Mouse (Mus musculus): ENCODE data around the gene Cnn1. TPM values are rescaled to one million over a fixed set of nuclear protein-coding genes. Genes with fewer than 3 reads are reported as not detected.
"Not testable (repeated sequence)": the region's sequence is repeated elsewhere in the genome, so short reads cannot be mapped to it uniquely, and the experiment has no call there.

The Cnn1 gene
- polyA plus RNA-seq, 1 experiment from 2014 or later, result 1.4 TPM

DNA sequence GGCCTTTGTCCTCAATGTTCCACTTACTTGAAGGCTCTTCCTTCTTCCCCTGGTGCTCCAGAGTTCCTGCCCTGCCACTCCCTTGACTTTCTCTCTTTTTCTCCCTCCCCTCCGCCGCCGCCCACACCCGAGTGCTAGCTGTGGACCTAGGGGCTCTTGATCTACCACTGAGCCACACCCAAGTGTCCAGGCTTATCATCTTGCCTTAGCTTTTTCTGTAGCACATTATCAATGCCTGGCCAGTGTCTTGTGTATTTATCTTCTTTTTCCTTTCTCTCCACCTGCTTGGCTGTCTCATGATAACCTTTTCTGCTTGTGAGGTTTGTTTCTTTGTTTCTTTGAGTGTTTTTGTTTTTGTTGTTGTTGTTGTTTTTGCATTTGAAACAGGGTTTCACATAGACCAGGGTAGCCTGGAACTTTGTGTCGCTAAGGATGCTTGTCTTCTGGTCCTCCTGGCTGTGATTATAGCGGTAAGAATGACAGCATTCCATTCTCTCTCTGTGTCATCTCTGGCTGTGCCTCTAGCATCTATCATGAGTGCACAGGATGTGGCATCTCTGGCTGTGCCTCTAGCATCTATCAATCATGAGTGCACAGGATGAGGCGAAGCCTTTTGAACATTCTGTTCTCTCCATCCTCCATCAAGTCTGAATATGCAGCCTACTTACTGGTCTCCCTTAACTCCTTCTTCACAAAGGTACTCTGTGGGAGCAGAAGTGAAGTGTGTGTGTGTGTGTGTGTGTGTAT, 36.8 kb downstream of the Cnn1 start, which contains the start of gene Acp5:
Gene Acp5 (minus strand): TSS at position 68 of the 747 bp plus-strand sequence.
- Histone ChIP-seq H3K9ac (no peak within 1 kb of the TSS), H3K27ac (no peak within 1 kb of the TSS), H3K4me2 (no peak within 1 kb of the TSS), H3K36me3 (no peaks in the 10 kb centered on the region), H3K9me3 (no peaks in the 10 kb centered on the region), H3K27me3 (peaks cover 39% of the 10 kb centered on the region), H3K4me3 (no peak within 1 kb of the TSS), H3K4me1 (replicated peaks) (peaks cover 14% of the 10 kb centered on the region)
- ATAC-seq (ENCODE audit: low FRiP score), result no peak
- WGBS, result 67% methylated on average over 7 of the region's 7 CpGs

DNA sequence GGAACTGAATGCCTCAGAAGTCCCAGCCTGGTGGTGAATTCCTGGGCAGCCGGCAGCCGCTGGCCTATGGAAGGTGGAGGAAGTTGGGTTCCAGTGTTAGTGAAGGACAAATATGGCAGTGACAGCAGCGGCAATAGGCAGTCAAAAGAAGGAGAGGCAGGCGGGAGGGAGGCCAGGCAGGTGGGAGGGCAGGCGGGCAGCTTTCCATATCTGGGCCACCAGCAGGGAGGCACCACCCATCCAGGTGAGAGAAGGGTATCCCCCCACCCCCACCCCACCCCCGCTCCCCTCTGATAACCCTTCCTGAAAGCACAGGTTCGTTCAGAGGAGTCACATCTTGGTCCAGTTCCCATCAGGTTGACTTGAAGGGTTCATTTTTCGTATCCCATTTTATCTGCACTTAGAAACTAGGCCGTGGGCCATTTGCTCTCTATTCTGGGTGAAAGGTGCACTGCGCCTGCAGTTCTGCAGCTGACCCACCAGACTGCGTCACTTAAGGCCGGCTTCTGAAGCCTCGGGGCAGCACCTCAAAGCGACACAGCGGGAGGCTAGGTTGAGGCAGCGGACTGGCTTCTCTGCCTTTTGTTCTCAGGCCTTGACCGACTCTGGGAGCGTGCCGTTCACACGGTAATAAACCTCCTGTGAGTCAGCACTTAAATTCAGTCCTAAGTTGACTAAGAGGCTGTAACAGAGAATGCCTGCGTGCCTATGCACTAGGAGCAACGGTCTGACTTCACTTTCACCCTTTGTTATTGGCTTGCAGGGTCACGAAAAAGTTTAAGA, 37.9 kb downstream of the Cnn1 start:
- Histone ChIP-seq H3K27ac (no peak overlapping the region), H3K4me1 (replicated peaks) (peaks cover 5% of the 10 kb centered on the region), H3K4me3 (no peak overlapping the region), H3K4me2 (no peak overlapping the region), H3K27me3 (peaks cover 27% of the 10 kb centered on the region), H3K9ac (no peak overlapping the region; the same call in 1 of the 2 replicates), H3K9me3 (no peaks in the 10 kb centered on the region), H3K36me3 (no peaks in the 10 kb centered on the region)
- ATAC-seq (ENCODE audit: low FRiP score), result no peak
- 7% methylated on average over 23 of the region's 23 CpGs for WGBS

- ATAC-seq (ENCODE audit: low FRiP score), result no peak
- Histone ChIP-seq H3K9me3 (no peaks in the 10 kb centered on the region), H3K36me3 (no peaks in the 10 kb centered on the region), H3K27me3 (peaks cover 12% of the 10 kb centered on the region), H3K4me1 (replicated peaks) (peaks cover 4% of the 10 kb centered on the region), H3K4me3 (no peak overlapping the region), H3K4me2 (no peak overlapping the region), H3K9ac (no peak overlapping the region), H3K27ac (no peak overlapping the region)
- WGBS, result 25% methylated on average over 2 of the region's 2 CpGs
These were observed 39.5 kb downstream of the Cnn1 start for GRCm38 (mm10) chr9:22138480-22138879.

DNA sequence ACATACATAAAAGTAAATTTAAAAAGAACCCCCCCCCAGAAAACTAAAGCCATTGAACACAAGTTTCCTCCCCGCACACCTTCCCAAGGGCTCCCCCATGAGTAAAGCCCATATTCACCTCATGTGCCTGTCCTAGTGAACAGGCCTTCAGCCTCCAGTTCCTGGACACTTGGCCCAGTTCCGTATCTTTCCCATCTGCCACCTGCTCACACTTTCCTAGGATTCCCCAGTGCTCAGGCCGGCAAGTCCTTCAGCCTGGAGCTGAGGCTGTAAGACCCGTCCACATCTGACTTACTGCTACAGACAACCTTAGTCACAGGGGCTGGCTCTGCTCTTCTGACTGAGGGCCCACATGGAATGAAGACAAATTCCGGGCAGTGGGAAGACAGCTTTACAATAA, 40.7 kb downstream of the Cnn1 start:
- H3K36me3 ChIP-seq, result no peaks in the 10 kb centered on the region
- H3K27me3 ChIP-seq, result peaks cover 11% of the 10 kb centered on the region
- no peak overlapping the region for H3K4me3 ChIP-seq
- H3K4me1 ChIP-seq (replicated peaks), result peaks cover 4% of the 10 kb centered on the region
- WGBS, result 87% methylated on average over 5 of the region's 5 CpGs
- no peak overlapping the region for H3K4me2 ChIP-seq
- H3K27ac ChIP-seq, result no peak overlapping the region
- H3K9ac ChIP-seq, result no peak overlapping the region
- H3K9me3 ChIP-seq, result no peaks in the 10 kb centered on the region
- ATAC-seq (ENCODE audit: low FRiP score), result no peak

- 57% methylated on average over 17 of the region's 17 CpGs for WGBS
These were observed 44.4 kb downstream of the Cnn1 start for GRCm38 (mm10) chr9:22143108-22144037.

GRCm38 (mm10) chr9:22144304-22144965, 45.4 kb downstream of the Cnn1 start:
- H3K4me2 ChIP-seq, result no peak overlapping the region
- 0 out of 2 replicates have a peak, but pooled peaks cover 4% of the 10 kb centered on the region for H3K9me3 ChIP-seq
- no peak overlapping the region for H3K9ac ChIP-seq
- no peaks in the 10 kb centered on the region for H3K36me3 ChIP-seq
- no peak for ATAC-seq (ENCODE audit: low FRiP score)
- H3K27ac ChIP-seq, result no peak overlapping the region
- no peaks in the 10 kb centered on the region for H3K27me3 ChIP-seq
- no peak overlapping the region for H3K4me3 ChIP-seq
- no peaks in the 10 kb centered on the region for H3K4me1 ChIP-seq (replicated peaks)
- 86% methylated on average over 8 of the region's 8 CpGs for WGBS

More at GRCm38 (mm10) chr9:22143108-22144037, 44.4 kb downstream of the Cnn1 start:
- H3K27me3 ChIP-seq, result no peaks in the 10 kb centered on the region
- H3K27ac ChIP-seq, result no peak overlapping the region
- no peak overlapping the region for H3K4me3 ChIP-seq
- 0 out of 2 replicates have a peak, but pooled peaks cover 4% of the 10 kb centered on the region for H3K9me3 ChIP-seq
- H3K9ac ChIP-seq, result no peak overlapping the region
- H3K4me1 ChIP-seq (replicated peaks), result no peaks in the 10 kb centered on the region
- H3K36me3 ChIP-seq, result no peaks in the 10 kb centered on the region
- ATAC-seq (ENCODE audit: low FRiP score), result peak; percentile 61; the same call in 1 of the 2 replicates
- H3K4me2 ChIP-seq, result no peak overlapping the region

DNA sequence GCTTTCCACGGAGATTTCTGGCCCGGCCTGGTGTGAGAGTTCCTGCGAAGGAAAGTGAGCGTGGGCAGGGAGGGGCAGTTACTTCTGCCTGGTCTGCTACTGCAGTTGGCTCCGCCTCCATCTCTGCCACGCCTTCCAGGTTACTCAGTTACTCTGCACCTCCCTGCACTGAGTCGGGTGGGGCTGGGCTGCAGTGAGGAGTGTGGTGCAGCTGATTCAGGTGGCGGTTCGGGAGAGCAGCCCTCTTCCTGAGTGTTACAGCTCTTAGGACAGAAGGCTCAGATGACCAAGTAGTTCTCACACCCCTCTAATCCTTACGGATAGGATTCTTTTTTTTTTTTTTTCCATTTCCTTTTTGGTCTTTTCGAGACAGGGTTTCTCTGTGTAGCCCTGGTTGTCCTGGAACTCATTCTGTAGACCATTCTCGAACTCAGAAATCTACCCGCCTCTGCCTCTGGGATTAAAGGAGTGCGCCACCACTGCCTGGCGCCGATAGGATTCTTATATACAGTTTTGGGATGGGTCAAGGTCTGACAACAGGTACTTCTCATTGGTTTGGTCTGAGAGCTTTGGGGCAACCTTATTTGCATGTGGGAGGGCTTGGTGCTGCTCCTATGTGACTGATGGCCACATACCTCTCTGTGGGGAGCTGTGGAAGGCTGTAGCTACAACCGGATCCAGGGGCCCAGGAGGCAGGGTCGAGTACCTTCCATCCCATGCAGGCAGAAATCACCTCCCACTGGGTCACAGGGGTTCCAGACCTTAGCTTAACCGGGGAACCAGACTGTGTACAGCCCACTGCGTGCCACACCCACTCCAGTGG, 50.6 kb downstream of the Cnn1 start:
- H3K4me3 ChIP-seq, result no peak overlapping the region
- 0 out of 2 replicates have a peak, but pooled peaks cover 4% of the 10 kb centered on the region for H3K9me3 ChIP-seq
- H3K27me3 ChIP-seq, result no peaks in the 10 kb centered on the region
- 79% methylated on average over 20 of the region's 20 CpGs for WGBS
- H3K4me1 ChIP-seq (replicated peaks), result no peaks in the 10 kb centered on the region
- no peaks in the 10 kb centered on the region for H3K36me3 ChIP-seq
- H3K4me2 ChIP-seq, result no peak overlapping the region
- no peak overlapping the region for H3K27ac ChIP-seq
- no peak overlapping the region for H3K9ac ChIP-seq
- ATAC-seq (ENCODE audit: low FRiP score), result no peak

GRCm38 (mm10) chr9:22150249-22150693, 51.3 kb downstream of the Cnn1 start:
- ATAC-seq (ENCODE audit: low FRiP score); H3K9ac ChIP-seq: not testable (repeated sequence)
- 91% methylated on average over 7 of the region's 7 CpGs for WGBS

GRCm38 (mm10) chr9:22150946-22151345, 51.9 kb downstream of the Cnn1 start:
- H3K9me3 ChIP-seq, result 0 out of 2 replicates have a peak, but pooled peaks cover 4% of the 10 kb centered on the region
- 89% methylated on average over 2 of the region's 2 CpGs for WGBS

More at GRCm38 (mm10) chr9:22150249-22150693, 51.3 kb downstream of the Cnn1 start:
- not testable (repeated sequence) for H3K36me3 ChIP-seq; H3K4me3 ChIP-seq; H3K27ac ChIP-seq; H3K4me1 ChIP-seq (replicated peaks); H3K9me3 ChIP-seq; H3K4me2 ChIP-seq; H3K27me3 ChIP-seq

DNA sequence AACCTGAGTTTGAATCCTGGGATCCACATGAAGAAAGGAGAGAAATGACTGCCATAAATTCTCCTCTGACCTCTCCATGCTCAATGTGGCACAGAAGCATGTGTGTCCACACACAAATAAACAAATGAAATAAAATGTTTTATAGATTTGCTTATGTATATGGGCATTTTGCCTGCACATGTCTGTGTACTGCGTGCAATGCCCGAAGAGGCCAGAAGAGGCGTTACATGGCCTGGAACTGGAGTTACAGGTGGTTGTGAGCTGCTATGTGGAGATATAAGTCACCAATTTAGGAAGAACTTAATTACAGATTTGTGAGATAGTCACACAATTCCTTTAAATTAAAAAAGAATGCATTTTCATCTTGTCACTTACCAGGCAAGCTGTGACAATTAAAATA, 54.8 kb downstream of the Cnn1 start:
- Histone ChIP-seq H3K9me3 (no peaks in the 10 kb centered on the region), H3K9ac (no peak overlapping the region), H3K4me3 (no peak overlapping the region), H3K4me1 (replicated peaks) (peaks cover 23% of the 10 kb centered on the region), H3K36me3 (peaks cover 6% of the 10 kb centered on the region), H3K27ac (no peak overlapping the region), H3K4me2 (no peak overlapping the region), H3K27me3 (0 out of 2 replicates have a peak, but pooled peaks cover 6% of the 10 kb centered on the region)
- whole genome bisulfite sequencing, result 93% methylated on average over 3 of the region's 3 CpGs
- ATAC-seq (ENCODE audit: low FRiP score), result no peak

More at GRCm38 (mm10) chr9:22150946-22151345, 51.9 kb downstream of the Cnn1 start:
- Histone ChIP-seq H3K27ac (no peak overlapping the region), H3K36me3 (no peaks in the 10 kb centered on the region), H3K27me3 (no peaks in the 10 kb centered on the region), H3K4me3 (no peak overlapping the region), H3K9ac (no peak overlapping the region), H3K4me1 (replicated peaks) (peaks cover 4% of the 10 kb centered on the region), H3K4me2 (no peak overlapping the region)
- no peak for ATAC-seq (ENCODE audit: low FRiP score)

Measured in hindbrain, embryonic 13.5 days (tissue).